Mouse (Mus musculus) embryonic facial prominence, embryonic 10.5 days (tissue): ENCODE data around the gene Maml2. TPM values are rescaled to one million over a fixed set of nuclear protein-coding genes. Genes with fewer than 3 reads are reported as not detected.

Experiments
- DNase-seq: peaks from one replicate; pipeline ENCODE4 v3.0.0-alpha.2; 2017; ENCODE audit warnings: low spot score
- H3K27ac ChIP-seq: fragments of 300-500 bp; sonication (generic); replicated peaks from 2 replicates; pipeline ENCODE4 v1.5.1; 2016; ENCODE audit warnings: mild to moderate bottlenecking
- H3K27me3 ChIP-seq: fragments of 300-500 bp; sonication (generic); replicated peaks from 2 replicates; pipeline ENCODE4 v1.6.1; 2016; ENCODE audit warnings: low read depth, mild to moderate bottlenecking; ENCODE audit not compliant: poor library complexity, severe bottlenecking
- H3K36me3 ChIP-seq: fragments of 300-500 bp; sonication (generic); replicated peaks from 2 replicates; pipeline ENCODE4 v1.6.1; 2016; ENCODE audit warnings: mild to moderate bottlenecking, moderate library complexity
- H3K4me1 ChIP-seq: fragments of 300-500 bp; sonication (generic); 2 replicates; pipeline ENCODE4 v1.6.1; 2016
- H3K4me3 ChIP-seq: fragments of 300-500 bp; sonication (generic); 2 replicates; pipeline ENCODE4 v1.5.1; 2016; ENCODE audit warnings: mild to moderate bottlenecking, moderate library complexity
- H3K9me3 ChIP-seq: fragments of 300-500 bp; sonication (generic); 2 replicates; pipeline ENCODE4 v1.6.1; 2016; ENCODE audit warnings: mild to moderate bottlenecking
- WGBS: fragments of 180-500 bp; shearing (Covaris S2); methylation state at CpG from one replicate; pipeline ENCODE4 v1.1.7; 2016; 5-methylcytosine and 5-hydroxymethylcytosine counted together
- polyA plus RNA-seq: library from polyadenylated mRNA; unstranded; fragments of >200 nt; fragmentation: Nextera tagmentation; extraction: Ambion mirVana; gene quantifications from 2 replicates; pipeline ENCODE4 v1.2.1, GENCODE M21; 2016

Gene Maml2
- polyA plus RNA-seq: 7.3 and 8.0 TPM in 2 replicates

GRCm38 (mm10) chr9:13297668-13298512 is at the start of gene Maml2:
Maml2 (plus strand) TSS chr9:13297957.
- peak; percentile 79 for DNase-seq
- Histone ChIP-seq H3K4me1 (peaks cover 62% of the 10 kb centered on the region), H3K27ac (peak within 1 kb of the TSS; percentile 91), H3K36me3 (no peaks in the 10 kb centered on the region), H3K4me3 (peak within 1 kb of the TSS; percentile 73), H3K27me3 (peaks cover 11% of the 10 kb centered on the region; the same call in 1 of the 2 replicates), H3K9me3 (no peaks in the 10 kb centered on the region)
- WGBS: 1% methylated on average over 23 of the region's 23 CpGs

GRCm38 (mm10) chr9:13248104-13248503 is 49.7 kb upstream of the Maml2 start:
- Histone ChIP-seq H3K36me3 (0 out of 2 replicates have a peak, but pooled peaks cover 4% of the 10 kb centered on the region), H3K4me3 (no peak overlapping the region), H3K9me3 (no peaks in the 10 kb centered on the region), H3K4me1 (peaks cover 22% of the 10 kb centered on the region), H3K27me3 (no peaks in the 10 kb centered on the region), H3K27ac (no peak overlapping the region)
- 94% methylated on average over 4 of the region's 4 CpGs for WGBS
- DNase-seq: no peak

GRCm38 (mm10) chr9:13251251-13251650 is 46.5 kb upstream of the Maml2 start:
- H3K4me1 ChIP-seq: peaks cover 9% of the 10 kb centered on the region
- no peak overlapping the region for H3K27ac ChIP-seq
- DNase-seq: no peak
- no peaks in the 10 kb centered on the region for H3K27me3 ChIP-seq
- H3K4me3 ChIP-seq: no peak overlapping the region
- H3K9me3 ChIP-seq: no peaks in the 10 kb centered on the region
- WGBS: 85% methylated on average over 2 of the region's 2 CpGs
- H3K36me3 ChIP-seq: no peaks in the 10 kb centered on the region

GRCm38 (mm10) chr9:13256726-13257125 is 41.0 kb upstream of the Maml2 start:
- Histone ChIP-seq H3K27me3 (no peaks in the 10 kb centered on the region), H3K27ac (no peak overlapping the region), H3K36me3 (no peaks in the 10 kb centered on the region), H3K4me3 (no peak overlapping the region), H3K9me3 (no peaks in the 10 kb centered on the region), H3K4me1 (no peaks in the 10 kb centered on the region)
- WGBS: 95% methylated on average over 1 of the region's 1 CpGs
- DNase-seq: no peak

GRCm38 (mm10) chr9:13258173-13258572 is 39.6 kb upstream of the Maml2 start:
- Histone ChIP-seq H3K36me3 (no peaks in the 10 kb centered on the region), H3K9me3 (no peaks in the 10 kb centered on the region), H3K4me1 (no peaks in the 10 kb centered on the region), H3K4me3 (no peak overlapping the region), H3K27ac (no peak overlapping the region), H3K27me3 (no peaks in the 10 kb centered on the region)
- no peak for DNase-seq
- 93% methylated on average over 2 of the region's 2 CpGs for WGBS

GRCm38 (mm10) chr9:13260980-13261379 is 36.8 kb upstream of the Maml2 start:
- Histone ChIP-seq H3K27ac (no peak overlapping the region), H3K36me3 (no peaks in the 10 kb centered on the region), H3K9me3 (no peaks in the 10 kb centered on the region), H3K4me3 (no peak overlapping the region), H3K4me1 (no peaks in the 10 kb centered on the region), H3K27me3 (no peaks in the 10 kb centered on the region)
- DNase-seq: no peak
- WGBS: 81% methylated on average over 3 of the region's 3 CpGs

GRCm38 (mm10) chr9:13273219-13273618 is 24.5 kb upstream of the Maml2 start:
- H3K4me3 ChIP-seq: no peak overlapping the region
- no peaks in the 10 kb centered on the region for H3K4me1 ChIP-seq
- no peak for DNase-seq
- H3K27ac ChIP-seq: no peak overlapping the region
- H3K27me3 ChIP-seq: no peaks in the 10 kb centered on the region
- H3K9me3 ChIP-seq: no peaks in the 10 kb centered on the region
- H3K36me3 ChIP-seq: no peaks in the 10 kb centered on the region
- WGBS: 88% methylated on average over 1 of the region's 1 CpGs

- no peaks in the 10 kb centered on the region for H3K4me1 ChIP-seq
- 71% methylated on average over 2 of the region's 2 CpGs for WGBS
- no peak for DNase-seq
- H3K27ac ChIP-seq: no peak overlapping the region
- H3K36me3 ChIP-seq: no peaks in the 10 kb centered on the region
- H3K4me3 ChIP-seq: no peak overlapping the region
- no peaks in the 10 kb centered on the region for H3K27me3 ChIP-seq
- no peaks in the 10 kb centered on the region for H3K9me3 ChIP-seq
Measured at GRCm38 (mm10) chr9:13287482-13287881, 10.3 kb upstream of the Maml2 start.

GRCm38 (mm10) chr9:13296274-13297121 is 1.3 kb upstream of the Maml2 start:
- Histone ChIP-seq H3K36me3 (no peaks in the 10 kb centered on the region), H3K27ac (peak overlapping the region; percentile 91), H3K27me3 (peaks cover 11% of the 10 kb centered on the region; the same call in 1 of the 2 replicates), H3K9me3 (no peaks in the 10 kb centered on the region), H3K4me1 (peaks cover 48% of the 10 kb centered on the region), H3K4me3 (peak overlapping the region; percentile 73)
- peak; percentile 93 for DNase-seq
- under 1% methylated on average over 28 of the region's 28 CpGs for WGBS

- peak; percentile 39 for DNase-seq
- WGBS: under 1% methylated on average over 12 of the region's 12 CpGs
Measured at GRCm38 (mm10) chr9:13297122-13297667, 562 bp upstream of the Maml2 start.

GRCm38 (mm10) chr9:13298513-13298878 is 739 bp downstream of the Maml2 start:
- DNase-seq: no peak
- H3K4me1 ChIP-seq: peaks cover 67% of the 10 kb centered on the region
- H3K9me3 ChIP-seq: no peaks in the 10 kb centered on the region
- no peaks in the 10 kb centered on the region for H3K36me3 ChIP-seq
- WGBS: 24% methylated on average over 9 of the region's 9 CpGs
- peak overlapping the region; percentile 91 for H3K27ac ChIP-seq
- peaks cover 11% of the 10 kb centered on the region; the same call in 1 of the 2 replicates for H3K27me3 ChIP-seq
- H3K4me3 ChIP-seq: peak overlapping the region; percentile 73

More at GRCm38 (mm10) chr9:13297122-13297667, 562 bp upstream of the Maml2 start:
- H3K27ac ChIP-seq: peak overlapping the region; percentile 91
- peaks cover 55% of the 10 kb centered on the region for H3K4me1 ChIP-seq
- H3K9me3 ChIP-seq: no peaks in the 10 kb centered on the region
- H3K36me3 ChIP-seq: no peaks in the 10 kb centered on the region
- H3K27me3 ChIP-seq: peaks cover 11% of the 10 kb centered on the region; the same call in 1 of the 2 replicates
- H3K4me3 ChIP-seq: peak overlapping the region; percentile 73

- no peaks in the 10 kb centered on the region for H3K36me3 ChIP-seq
- peaks cover 11% of the 10 kb centered on the region; the same call in 1 of the 2 replicates for H3K27me3 ChIP-seq
- no peak overlapping the region for H3K27ac ChIP-seq
- no peaks in the 10 kb centered on the region for H3K9me3 ChIP-seq
- peaks cover 71% of the 10 kb centered on the region for H3K4me1 ChIP-seq
- H3K4me3 ChIP-seq: peak overlapping the region; percentile 73
- 86% methylated on average over 6 of the region's 6 CpGs for whole genome bisulfite sequencing
- DNase-seq: no peak
Measured at GRCm38 (mm10) chr9:13299190-13299589, 1.4 kb downstream of the Maml2 start.
